Mouse (Mus musculus) kidney, adult 8-10 months (tissue): Measurements from ENCODE around the gene Auts2.

Experiments
- DNase-seq, 2 experiments: peaks; one replicate each; pipeline ENCODE4 v3.0.0; 2022

The Auts2 gene

DNA sequence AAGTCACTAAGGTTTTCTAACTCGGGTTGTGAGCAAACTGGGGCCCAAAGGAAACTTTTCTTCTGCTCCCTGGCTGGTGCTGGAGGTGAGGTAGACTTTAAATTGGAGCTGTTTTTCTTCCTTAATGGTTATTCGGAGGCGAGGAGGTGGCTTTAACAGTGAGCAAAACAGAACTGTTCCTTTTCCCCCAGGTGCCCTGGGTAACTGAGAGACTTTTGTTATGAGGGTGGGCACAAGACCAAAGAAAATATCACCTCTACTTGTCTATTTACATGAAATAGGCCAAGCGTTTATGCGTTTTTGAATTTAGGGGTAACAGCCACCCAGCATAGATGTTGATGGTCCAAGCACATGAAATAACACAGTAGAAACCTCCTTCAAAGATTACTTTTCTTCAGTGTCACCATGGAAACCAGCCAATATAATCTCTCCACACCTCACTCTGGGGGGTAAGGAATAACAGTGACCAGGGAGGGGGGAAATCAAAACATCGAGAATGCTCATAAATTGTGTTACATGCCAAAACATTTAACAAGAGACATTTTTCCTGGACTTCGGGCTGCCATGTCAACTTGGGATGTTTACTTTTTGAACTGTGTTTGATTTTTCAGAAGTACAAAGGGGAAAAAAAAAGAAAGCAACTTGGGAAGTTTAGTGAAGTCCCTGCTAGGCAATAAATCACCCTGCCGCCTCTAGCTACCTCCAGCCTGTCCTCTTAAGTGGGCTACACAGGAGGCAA lies 832.2 kb downstream of the Auts2 start:
- no peak for DNase-seq

DNA sequence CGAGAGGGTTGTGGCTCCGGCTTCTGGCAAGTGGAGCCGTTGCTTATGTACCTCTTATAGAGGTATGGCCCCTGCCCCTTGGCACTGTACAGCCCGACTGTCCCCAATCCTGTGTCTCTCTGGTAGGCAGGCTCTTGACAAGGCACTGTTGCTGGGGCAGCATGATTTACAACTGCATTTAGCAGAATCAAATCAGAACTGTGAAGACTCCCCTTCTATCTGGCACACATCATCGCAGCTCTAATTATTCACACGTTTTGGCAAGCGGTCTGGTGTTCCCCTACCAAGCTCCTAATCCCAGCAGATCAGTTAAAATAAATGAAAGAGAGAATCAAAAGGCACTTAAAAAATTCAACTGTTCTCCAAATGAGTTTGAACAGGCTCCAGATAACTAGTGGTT lies 835.7 kb downstream of the Auts2 start:
- no peak for DNase-seq

DNA sequence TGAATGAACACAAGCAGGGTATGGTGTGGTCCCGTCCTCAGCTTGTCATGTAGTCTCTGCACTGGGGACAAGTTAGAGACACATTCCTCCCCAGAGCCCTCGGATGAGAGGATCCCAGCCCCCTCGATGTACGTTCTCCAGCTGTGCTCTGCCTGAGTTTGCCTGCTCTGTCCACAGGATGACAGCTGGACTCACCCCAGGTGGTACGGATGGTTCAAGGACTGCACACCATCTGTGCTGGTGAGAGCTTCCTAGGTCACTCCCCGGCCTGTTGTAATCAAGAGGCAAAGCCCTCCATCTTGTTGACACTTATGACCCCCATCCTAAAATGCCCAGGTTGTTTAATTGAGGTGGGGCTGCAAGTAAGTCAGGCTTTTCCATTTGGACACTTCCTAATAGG lies 839.4 kb downstream of the Auts2 start:
- no peak for DNase-seq

DNA sequence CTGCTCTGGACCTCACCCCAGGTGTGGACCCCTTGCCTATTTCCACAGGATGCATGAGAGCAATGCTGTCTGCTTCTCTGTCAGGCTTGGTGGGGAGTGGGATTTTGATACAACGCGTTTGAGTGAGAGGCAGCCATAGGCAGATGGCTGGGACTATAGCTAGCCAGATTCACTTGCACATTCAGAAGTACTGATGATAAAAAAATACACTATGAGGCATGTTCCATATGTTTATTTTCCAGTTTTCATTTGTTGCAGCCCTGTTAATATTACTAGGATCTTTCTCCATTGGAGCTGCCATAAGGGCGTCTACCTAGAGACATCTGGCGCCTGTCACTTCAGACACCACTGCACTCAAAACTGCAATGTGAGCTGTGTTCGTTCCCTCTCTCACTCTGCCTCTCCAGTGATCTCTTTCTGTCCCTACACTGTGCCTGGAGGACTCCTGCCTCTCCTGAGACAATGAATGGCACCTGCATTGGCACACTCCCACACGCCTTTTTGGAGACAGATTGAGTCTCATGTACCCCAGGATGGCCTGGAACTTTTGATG lies 840.2 kb downstream of the Auts2 start:
- DNase-seq = no peak

DNA sequence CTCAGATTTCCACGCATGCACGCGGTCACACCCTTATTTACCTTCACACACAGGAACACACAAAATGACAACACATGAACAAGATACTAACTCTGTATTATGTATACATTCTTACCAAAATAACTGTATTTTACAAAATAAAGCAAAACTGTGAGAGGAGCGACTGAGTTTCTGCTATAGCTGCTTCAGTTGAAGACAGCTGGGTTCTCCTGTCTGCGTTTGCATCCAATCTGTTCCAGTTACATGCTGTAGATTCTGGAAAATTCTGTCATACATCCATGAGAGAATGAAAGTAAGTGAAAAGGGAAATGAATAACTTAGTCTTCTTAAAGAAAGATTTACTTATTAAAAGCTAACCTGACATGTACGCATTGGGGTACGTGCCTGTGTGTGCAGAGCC lies 844.2 kb downstream of the Auts2 start:
- DNase-seq = no peak

DNA sequence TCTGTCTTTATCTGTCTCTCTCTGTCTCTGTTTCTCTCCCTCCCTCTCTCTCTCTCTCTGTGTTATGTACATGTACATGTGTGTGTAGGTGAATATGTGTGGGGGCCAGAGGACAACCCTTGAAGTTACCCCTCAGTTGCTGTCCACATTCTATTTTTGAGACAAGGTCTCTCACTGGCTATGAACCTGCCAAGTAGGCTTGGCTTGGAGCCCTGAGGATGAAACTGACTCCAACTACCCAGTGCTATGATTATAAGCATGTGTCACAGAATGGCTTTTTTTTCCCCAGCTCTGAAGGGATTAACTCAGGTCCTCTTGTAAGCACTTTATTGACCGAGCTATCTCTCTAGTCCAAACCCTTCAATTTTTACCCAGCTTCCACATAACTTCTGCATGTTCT lies 852.4 kb downstream of the Auts2 start:
- no peak for DNase-seq

DNA sequence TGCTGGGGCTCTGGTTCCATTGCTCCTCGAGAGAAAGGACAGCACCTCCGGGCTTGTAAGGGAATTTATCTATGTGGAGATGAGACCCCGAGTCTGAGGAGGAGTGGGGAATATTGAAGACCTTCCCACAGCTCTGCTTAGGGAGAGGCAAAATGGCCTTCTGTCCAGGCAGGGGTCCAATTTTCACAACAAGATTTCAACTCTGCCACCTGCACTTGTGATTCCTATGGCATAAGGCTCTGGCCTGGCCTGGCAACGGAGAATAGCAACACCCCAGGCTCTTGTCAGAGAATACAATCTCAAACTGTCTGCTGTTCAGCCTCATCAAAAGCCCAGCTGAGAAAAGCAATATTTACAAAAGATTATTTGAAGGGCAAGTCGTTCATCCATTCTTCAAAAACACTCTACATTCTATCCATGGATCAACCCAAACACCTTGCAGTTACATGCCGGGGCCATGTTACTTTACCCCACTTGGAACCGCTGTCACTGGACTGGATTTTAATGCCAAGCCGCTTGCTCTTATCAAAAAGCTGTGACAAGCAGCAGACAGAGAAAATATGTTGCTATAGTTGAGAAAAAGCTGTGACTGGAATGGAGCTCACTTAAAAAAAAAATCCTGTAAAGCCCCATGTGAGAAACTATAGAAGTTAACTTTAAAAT lies 856.1 kb downstream of the Auts2 start:
- no peak for DNase-seq

DNA sequence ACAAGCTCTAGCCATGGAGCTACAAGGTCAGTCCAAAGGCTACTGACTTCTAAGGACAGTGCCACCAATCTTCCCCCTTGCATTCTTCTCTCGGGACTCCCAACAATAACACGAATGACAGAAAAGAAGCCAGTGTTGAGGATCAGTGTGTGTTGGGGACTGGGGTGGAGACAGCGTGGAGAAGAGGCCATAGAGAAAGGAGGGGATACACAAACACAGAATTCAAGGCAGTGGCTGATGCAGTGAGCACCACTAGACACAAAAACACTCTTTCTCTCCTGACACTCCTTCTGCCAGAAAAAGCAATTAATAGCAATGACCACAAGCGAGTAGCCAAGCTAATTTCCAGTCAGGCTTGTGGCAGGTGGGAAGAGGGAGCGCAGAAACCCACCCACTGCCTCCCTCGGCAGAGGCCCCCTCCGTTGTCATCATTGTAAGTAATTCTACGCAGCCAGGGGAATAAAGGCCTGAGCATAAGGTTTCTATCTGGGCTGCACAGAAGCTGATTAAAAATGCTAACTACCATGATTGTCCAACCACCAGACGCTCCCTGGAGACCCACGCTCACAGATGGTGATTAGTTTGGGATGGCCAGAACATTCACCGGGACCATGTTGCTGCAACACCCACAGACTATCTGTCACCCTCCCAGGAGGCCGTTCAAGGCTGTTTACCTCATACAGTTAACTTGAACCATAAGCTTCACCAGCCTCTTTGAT lies 862.9 kb downstream of the Auts2 start:
- no peak for DNase-seq

DNA sequence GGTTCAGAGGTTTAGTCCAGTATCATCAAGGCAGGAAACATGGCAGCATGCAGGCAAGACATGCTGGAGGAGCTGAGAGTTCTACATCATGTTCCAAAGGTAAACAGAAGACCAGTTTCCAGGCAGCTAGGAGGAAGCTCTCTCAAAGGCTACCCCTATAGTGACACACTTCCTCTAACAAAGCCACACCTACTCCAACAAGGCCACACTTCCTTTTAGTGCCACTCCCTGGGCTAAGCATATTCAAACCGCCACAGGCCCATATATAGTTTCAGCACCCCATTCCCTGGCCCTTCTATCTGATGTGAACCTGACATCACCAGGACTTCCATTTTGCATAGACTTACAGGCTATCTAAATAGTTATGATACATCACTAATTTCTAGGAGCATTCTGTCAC lies 863.6 kb downstream of the Auts2 start:
- DNase-seq = no peak

DNA sequence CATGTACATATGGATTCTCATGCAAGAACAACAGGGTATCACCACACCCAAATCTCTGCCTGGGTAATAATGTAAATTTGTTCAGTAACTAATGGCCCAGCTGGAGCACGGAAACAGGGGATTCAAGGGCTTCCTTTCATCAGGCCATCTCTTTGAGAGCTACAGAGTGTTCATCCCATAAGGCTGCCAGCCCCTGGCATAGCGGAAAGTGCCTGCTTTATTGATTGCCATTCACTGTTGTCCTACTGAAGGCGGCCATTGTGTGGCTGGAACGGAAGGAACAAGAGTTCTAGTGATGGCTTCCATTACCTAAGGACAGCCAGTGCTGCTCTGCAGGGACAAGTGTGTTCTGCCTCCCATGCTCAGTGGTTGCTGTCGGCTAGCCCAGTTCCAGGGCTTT lies 865.6 kb downstream of the Auts2 start:
- no peak for DNase-seq

DNA sequence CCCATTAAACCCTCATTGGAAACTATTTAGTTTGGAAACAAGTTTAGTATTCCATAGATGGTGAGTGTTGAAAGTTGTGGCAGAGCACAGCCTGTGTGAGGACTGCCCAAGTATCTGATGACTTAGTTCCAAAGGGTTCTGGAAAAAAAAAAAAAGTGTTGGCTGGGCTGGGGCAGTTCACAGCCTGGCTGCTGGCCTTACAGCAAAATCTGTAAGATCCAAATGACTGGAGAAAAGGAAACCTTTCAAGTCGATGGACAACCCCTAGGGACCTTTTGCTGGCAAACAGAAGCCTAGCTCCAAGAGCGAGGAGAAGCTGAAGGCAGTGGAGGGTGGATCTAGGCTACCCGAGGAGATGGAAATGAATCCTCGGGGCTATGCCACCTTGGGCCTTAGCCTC lies 869.4 kb downstream of the Auts2 start:
- no peak for DNase-seq

DNA sequence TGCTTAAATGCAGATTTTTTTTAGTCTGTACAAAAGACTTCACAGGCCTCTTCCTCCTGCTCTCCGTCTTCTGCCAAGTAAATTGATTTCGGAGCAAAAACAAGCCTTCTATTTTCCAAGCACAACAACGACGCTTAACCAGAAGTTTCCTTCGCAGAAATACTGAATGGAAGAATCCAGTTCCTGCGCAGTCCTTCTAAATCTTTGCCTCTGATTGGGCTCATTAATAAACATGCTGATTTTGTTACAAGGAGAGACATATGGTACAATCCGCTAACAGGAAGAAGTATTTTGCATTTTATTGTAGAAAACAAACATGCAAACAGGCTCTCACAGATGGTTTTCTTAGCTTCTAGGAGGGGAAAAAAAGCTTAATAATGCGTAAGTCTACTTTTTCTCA lies 878.1 kb downstream of the Auts2 start:
- no peak for DNase-seq

DNA sequence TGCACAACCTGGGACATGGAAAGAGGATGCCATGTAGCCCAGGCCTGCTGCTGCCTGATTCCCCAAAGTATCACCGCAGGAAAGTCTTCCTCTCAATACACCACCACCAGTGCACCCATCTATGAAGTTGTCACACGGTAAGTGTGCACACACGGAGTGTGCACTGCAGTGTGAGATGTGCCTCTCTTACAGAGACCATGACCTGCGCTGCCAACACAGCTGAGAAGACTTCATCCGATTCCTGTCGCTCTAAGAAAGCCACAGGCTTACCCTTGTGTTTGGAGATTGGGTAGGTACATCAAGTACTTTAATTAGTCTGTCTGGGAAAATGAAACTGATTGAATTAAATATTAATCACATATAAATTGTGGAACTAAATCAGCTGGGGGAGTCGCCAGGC lies 878.5 kb downstream of the Auts2 start:
- no peak for DNase-seq

DNA sequence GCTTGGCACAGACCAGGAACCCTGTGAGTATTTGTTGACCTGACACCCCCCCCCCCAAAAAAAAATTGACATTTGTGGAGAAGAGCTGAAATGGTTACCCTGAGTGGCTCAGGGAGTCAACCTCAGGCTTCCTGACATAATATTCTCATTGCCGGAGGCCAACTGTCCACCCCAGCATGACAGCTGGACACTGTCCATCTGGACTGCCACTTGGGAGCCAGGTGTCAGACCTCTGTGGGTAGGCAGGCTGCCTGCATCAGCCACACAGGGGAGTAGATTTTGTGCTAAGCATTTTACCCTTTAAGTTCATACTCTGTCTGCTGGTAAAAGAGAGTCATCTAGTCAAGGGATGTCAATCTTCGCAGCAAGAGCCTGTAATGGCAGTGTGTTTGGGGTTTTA lies 880.5 kb downstream of the Auts2 start:
- no peak for DNase-seq

DNA sequence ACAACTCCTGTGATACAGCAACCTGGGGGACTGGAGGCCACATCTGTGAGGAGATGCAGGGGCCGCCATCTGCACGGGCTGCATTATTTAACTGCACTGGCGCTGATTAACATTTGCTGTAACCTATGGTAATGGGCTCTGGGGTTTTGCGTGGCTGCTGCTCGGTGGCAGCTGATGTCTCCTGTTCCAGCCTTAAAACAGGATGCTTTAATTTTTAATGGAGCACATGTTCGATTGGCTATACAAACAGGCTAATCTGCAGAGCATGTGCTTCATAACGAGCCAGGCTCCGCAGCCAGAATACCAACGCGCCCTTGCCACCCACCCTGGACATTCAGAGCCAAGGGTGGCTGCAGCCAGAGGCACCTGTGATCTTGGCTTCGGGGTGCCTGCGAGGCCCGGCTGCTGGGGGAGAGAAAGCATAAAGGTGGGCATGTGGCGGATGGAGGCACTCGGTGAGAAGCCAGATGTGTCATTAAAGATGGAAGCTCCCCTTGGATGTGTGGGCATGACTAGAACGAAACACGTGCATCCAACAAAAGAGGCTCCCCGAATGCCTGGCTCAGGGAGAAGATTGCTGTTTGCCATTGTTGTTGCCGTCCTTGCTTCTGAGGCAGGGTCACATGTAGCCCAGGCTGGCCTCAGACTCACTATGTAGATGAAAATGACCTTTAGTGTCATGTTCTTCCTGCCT lies 884.2 kb downstream of the Auts2 start:
- no peak for DNase-seq

DNA sequence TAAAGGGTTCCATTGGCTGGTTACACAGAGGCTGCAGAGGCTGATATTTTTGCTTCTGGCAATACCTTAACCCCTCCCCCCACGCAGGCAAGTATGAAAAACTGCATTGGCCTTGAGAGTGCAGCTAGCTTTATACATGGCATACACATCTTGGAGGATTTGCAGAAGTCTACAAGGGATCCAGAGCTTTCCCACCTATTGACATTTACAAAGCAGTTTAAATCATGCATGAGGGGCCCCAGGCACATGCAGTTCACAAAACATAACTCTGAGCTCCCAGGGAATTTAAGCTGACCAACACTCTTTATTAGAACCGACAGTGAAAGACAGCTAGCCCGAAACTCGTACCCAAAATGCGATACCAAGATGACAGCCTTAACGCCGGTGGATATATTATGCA lies 888.9 kb downstream of the Auts2 start:
- DNase-seq = no peak

DNA sequence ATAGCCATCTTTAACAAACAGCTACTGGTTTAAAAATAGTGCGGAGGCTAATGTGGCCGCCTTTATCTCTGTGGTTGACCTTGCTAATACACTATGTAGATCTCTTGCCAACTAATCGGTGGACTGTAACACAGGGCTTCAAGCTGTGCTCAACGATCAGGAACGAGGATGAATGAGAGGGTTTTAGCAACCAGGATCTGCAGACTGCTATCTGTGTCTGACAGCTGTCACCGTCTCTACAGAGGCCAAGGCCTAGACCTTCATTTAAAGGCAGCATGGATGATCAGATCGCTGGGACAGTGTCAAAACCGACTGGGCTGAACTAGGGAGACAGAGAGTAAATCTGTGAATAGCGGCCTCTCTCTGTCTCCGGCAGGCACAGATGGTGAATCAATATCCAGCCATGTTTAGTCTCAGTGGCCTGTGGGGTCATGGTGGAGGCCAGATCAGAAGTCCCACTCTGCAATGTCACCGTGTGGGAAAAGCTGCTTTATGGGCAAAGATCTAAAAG lies 892.7 kb downstream of the Auts2 start:
- peak; percentile 59 to 71 for DNase-seq

DNA sequence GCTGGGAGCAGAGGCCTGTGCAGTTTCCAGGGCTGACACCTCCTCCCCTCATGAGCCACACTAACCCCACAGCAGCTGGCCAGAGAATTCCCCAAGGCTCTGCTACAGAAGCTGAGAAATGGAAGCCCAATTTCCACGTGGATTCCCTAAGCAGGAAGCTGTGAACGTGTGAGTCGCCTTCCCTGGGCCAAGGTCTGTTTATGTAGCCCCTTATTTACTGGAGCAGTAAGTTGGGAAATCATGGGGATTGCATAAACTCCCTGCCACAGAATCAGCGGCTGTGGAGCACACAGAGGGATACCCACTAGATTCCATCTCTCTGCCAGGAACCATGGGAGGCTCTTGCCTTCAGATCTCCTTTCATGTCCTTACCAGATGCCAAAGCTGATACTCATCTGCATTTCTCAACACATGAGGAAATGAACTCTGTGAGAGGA lies 895.4 kb downstream of the Auts2 start:
- peak; percentile 27 to 31 for DNase-seq

DNA sequence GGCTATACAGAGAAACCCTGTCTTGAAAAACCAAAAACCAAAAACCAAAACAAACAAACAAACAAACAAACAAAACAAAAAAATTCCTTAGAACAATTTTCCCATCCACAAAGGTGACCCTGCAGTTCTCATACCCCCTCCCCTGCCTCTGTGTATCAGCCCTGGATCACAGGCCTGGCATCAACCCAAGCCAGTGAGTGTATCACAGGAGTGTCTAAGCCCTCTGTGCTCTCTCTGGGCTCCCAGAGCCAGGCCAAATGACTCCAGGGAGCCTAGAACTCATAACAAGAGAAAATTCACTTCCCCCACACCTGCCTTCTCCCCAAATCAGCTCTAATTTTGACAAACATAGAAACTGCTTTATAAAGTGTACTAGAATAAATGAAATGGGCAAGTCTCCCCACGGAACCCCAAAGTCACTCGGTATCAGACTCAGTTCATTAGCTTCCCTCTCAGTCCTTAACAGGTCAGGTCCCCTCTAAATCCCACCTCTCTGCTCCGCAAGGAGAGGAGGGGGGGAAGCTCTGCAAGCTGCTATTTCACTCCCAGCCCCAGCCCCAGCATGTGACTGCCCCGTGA lies 896.0 kb downstream of the Auts2 start:
- no peak for DNase-seq

DNA sequence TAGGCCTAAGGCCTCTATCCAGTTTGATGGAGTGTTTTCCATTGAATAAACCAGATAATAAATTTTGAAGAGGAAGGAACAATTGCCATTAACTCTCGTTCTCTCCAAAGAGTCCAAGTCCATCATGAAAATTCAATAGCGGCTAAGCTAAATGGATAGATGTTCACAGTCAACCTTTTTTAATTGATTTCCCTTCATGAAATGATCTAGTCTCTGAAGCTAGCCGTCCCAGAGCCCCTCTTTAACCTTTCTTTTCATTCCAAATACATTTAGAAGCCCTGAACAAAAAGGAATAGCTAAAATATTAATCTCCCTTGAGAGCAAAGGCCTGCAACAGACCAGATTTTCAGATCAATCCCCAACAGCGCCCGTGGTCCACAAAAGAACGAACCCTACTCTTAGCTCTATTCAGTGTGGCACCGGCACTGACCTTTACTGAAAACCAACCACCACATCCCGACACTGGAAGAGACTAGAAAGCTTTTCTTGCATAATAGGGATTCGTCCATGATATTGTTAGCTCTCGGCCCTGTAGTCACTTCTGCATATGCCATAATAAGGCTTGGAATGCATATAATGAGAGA lies 896.9 kb downstream of the Auts2 start:
- DNase-seq = no peak

DNA sequence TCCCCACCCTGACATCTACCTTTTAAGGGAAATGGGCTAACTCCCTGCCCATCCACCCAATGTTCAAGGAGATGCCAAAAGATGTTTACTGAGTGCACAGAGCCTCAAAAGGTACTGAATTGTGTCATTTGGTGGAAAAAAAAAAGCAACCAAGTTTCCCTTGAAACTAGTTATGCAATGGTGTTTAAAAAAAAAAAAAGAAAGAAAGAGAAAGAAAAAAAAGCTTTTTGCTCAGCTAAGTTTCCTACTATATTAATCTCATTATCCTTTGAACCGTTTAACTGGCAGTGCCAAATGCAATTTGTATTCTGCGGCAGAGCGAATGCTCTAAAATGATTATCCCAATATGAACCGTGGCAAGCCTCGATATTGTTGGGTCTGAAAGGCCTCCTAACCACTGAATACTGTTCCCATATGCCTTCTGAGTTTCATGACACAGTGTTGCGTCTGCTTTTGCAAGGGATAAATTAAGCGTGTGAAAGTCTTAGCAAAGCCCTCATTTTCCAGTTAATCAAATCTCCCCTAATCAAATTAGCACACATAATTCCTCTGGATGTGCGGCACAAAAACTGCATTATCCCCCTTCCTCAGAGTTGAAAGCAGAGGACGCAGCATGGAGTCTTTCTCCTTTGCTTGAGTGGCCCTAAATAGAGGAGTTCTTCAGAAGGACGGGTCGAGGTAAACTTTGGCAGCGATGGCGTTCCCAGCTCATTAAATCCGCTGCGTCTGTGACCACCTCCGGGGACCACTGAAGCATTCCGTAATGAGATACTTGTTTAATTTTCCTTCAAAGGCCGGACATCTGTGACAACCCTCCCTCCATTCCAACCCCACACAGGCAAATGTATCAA lies 897.6 kb downstream of the Auts2 start:
- DNase-seq = peak in 1 of 2 experiments; percentile 16
